Mouse (Mus musculus): ENCODE results near the gene Gclm.

DNA sequence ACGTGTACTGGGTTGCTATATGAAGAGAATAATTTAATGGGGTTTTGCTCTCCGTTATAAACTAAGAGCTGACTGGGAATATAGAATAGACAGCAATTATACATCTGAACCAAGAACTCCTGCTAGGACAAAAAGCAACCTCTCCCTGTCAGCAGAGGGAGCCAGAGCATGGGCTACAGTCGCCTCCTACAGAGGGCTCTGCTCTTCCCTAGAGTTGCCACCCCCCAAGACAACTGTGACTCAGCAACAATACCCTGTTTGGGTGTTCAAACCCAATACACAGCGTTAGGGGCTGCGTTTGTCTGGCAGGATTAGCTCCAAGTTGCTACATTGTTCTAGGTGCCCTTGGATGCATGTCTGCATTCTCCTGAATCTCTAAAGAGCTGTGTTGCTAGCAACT is 50.2 kb downstream of the Gclm start:
- TF ChIP-seq EP300 (IDR thresholded peaks at IDR 0.05; ENCODE audit: insufficient read depth, low read depth, low read length) (peak; percentile 82), CTCF (IDR thresholded peaks at IDR 0.05) (peak; percentile 78)
